Mouse (Mus musculus) central nervous system, embryonic 11.5 days (tissue): ENCODE data around the gene Tmem179b. TPM values are rescaled to one million over a fixed set of nuclear protein-coding genes. Genes with fewer than 3 reads are reported as not detected.

Source experiments
- polyA plus RNA-seq: library from polyadenylated mRNA; depleted of rRNA; stranded (reverse); fragments of >200 nt; gene quantifications from 2 replicates; pipeline ENCODE4 v1.2.3, GENCODE M21; 2012; rRNA removed

Tmem179b gene
- polyA plus RNA-seq, 1 experiment: 20.2 TPM

Other genes starting within 250 kb of the Tmem179b start
- 0.26 and 0.50 TPM in 2 replicates for gene Slc22a8, start 183.2 kb downstream of the Tmem179b start, polyA plus RNA-seq
- gene Slc22a6, start 156.4 kb downstream of the Tmem179b start, polyA plus RNA-seq: 1.0 and 1.2 TPM in 2 replicates
- 0.18 and 0.32 TPM in 2 replicates for gene Chrm1, start 110.7 kb downstream of the Tmem179b start, polyA plus RNA-seq
- gene Slc3a2, start 51.1 kb downstream of the Tmem179b start, polyA plus RNA-seq: 95.3 and 154 TPM in 2 replicates
- gene Wdr74, start 38.6 kb downstream of the Tmem179b start, polyA plus RNA-seq: 61.7 and 67.5 TPM in 2 replicates
- gene 1700092M07Rik, start 33.7 kb downstream of the Tmem179b start, polyA plus RNA-seq: 3.5 and 4.2 TPM in 2 replicates
- 68.9 and 120 TPM in 2 replicates for gene Stx5a, start 33.1 kb downstream of the Tmem179b start, polyA plus RNA-seq
- gene Nxf1, start 17.4 kb downstream of the Tmem179b start, polyA plus RNA-seq: 229 and 239 TPM in 2 replicates
- gene Tmem223, start 3.5 kb downstream of the Tmem179b start, polyA plus RNA-seq: 154 and 167 TPM in 2 replicates
- 26.9 and 28.7 TPM in 2 replicates for gene Taf6l, start 11.9 kb upstream of the Tmem179b start, polyA plus RNA-seq
- gene Polr2g, start 24.1 kb upstream of the Tmem179b start, polyA plus RNA-seq: 133 and 156 TPM in 2 replicates
- gene Zbtb3, start 28.1 kb upstream of the Tmem179b start, polyA plus RNA-seq: 2.9 and 4.6 TPM in 2 replicates
- gene Ttc9c, start 44.9 kb upstream of the Tmem179b start, polyA plus RNA-seq: 54.1 and 73.8 TPM in 2 replicates
- 83.3 and 183 TPM in 2 replicates for gene Hnrnpul2, start 45.5 kb upstream of the Tmem179b start, polyA plus RNA-seq
- gene AC129217.1, start 55.3 kb upstream of the Tmem179b start, polyA plus RNA-seq: 2.4 TPM in 1 of 2 replicates, not detected in the other
- gene Bscl2, start 63.0 kb upstream of the Tmem179b start, polyA plus RNA-seq: 49.4 and 62.6 TPM in 2 replicates
- 52.5 and 74.8 TPM in 2 replicates for gene Gng3, start 64.7 kb upstream of the Tmem179b start, polyA plus RNA-seq
- 0.79 and 0.83 TPM in 2 replicates for gene Lrrn4cl, start 76.3 kb upstream of the Tmem179b start, polyA plus RNA-seq
- 165 and 393 TPM in 2 replicates for gene Ubxn1, start 97.0 kb upstream of the Tmem179b start, polyA plus RNA-seq
- gene Uqcc3, start 106.5 kb upstream of the Tmem179b start, polyA plus RNA-seq: 54.0 and 71.8 TPM in 2 replicates
- gene Lbhd1, start 109.3 kb upstream of the Tmem179b start, polyA plus RNA-seq: 7.5 and 10.5 TPM in 2 replicates
- not detected in 2 replicates for gene Gm49403, start 109.5 kb upstream of the Tmem179b start, polyA plus RNA-seq
- gene 1810009A15Rik, start 114.4 kb upstream of the Tmem179b start, polyA plus RNA-seq: 123 and 143 TPM in 2 replicates
- 11.4 TPM in 1 of 2 replicates, not detected in the other for gene Gm49416, start 114.5 kb upstream of the Tmem179b start, polyA plus RNA-seq
- 25.3 and 31.6 TPM in 2 replicates for gene Ints5, start 118.5 kb upstream of the Tmem179b start, polyA plus RNA-seq
- gene Ganab, start 123.6 kb upstream of the Tmem179b start, polyA plus RNA-seq: 126 and 172 TPM in 2 replicates
- gene B3gat3, start 145.9 kb upstream of the Tmem179b start, polyA plus RNA-seq: 84.3 and 108 TPM in 2 replicates
- 2.5 and 3.1 TPM in 2 replicates for gene Rom1, start 154.9 kb upstream of the Tmem179b start, polyA plus RNA-seq
- gene Eml3, start 155.1 kb upstream of the Tmem179b start, polyA plus RNA-seq: 25.8 and 32.3 TPM in 2 replicates
- gene Mta2, start 167.4 kb upstream of the Tmem179b start, polyA plus RNA-seq: 75.1 and 76.6 TPM in 2 replicates
- gene Tut1, start 179.4 kb upstream of the Tmem179b start, polyA plus RNA-seq: 28.1 and 28.7 TPM in 2 replicates
- 547 and 626 TPM in 2 replicates for gene Eef1g, start 192.6 kb upstream of the Tmem179b start, polyA plus RNA-seq
- 10.3 and 10.8 TPM in 2 replicates for gene Ahnak, start 214.8 kb upstream of the Tmem179b start, polyA plus RNA-seq